Mouse (Mus musculus): ENCODE results near the gene Zfp609. TPM values are rescaled to one million over a fixed set of nuclear protein-coding genes. Genes with fewer than 3 reads are reported as not detected.
A peak's percentile ranks its signal among the peaks of the same experiment; 100 is the strongest.

The Zfp609 gene
- polyA plus RNA-seq, 1 experiment from 2014 or later = 8.0 TPM

- Histone ChIP-seq H3K4me1 (replicated peaks; ENCODE audit: control insufficient read depth, insufficient read depth, low read length) (peaks cover 8% of the 10 kb centered on the region; the same call in 1 of the 2 replicates), H3K27ac (no peak overlapping the region), H3K4me2 (replicated peaks) (no peak overlapping the region), H3K4me3 (replicated peaks; ENCODE audit: low read length) (no peak overlapping the region), H3K36me3 (replicated peaks; ENCODE audit: control insufficient read depth, insufficient read depth) (no peaks in the 10 kb centered on the region), H3K27me3 (ENCODE audit: control insufficient read depth, insufficient read depth, low read length) (no peaks in the 10 kb centered on the region), H3K9me3 (ENCODE audit: control insufficient read depth, low read length) (no peaks in the 10 kb centered on the region), H3K9ac (no peak overlapping the region)
- no peak for ATAC-seq (ENCODE audit: low FRiP score)
- 85% methylated on average over 8 of the region's 8 CpGs for WGBS
- DNase-seq (ENCODE audit: low spot score) = no peak
These were observed 67.4 kb downstream of the Zfp609 start for GRCm38 (mm10) chr9:65759992-65760391.

- WGBS = 86% methylated on average over 5 of the region's 5 CpGs
- H3K9ac ChIP-seq = no peak overlapping the region
- H3K27me3 ChIP-seq (ENCODE audit: control insufficient read depth, insufficient read depth, low read length) = no peaks in the 10 kb centered on the region
- H3K4me2 ChIP-seq (replicated peaks) = no peak overlapping the region
- no peak overlapping the region for H3K4me3 ChIP-seq (replicated peaks; ENCODE audit: low read length)
- no peak overlapping the region for H3K27ac ChIP-seq
- peaks cover 8% of the 10 kb centered on the region; the same call in 1 of the 2 replicates for H3K4me1 ChIP-seq (replicated peaks; ENCODE audit: control insufficient read depth, insufficient read depth, low read length)
- no peaks in the 10 kb centered on the region for H3K36me3 ChIP-seq (replicated peaks; ENCODE audit: control insufficient read depth, insufficient read depth)
- ATAC-seq (ENCODE audit: low FRiP score) = no peak
- DNase-seq (ENCODE audit: low spot score) = no peak
- H3K9me3 ChIP-seq (ENCODE audit: control insufficient read depth, low read length) = no peaks in the 10 kb centered on the region
These were observed 68.1 kb downstream of the Zfp609 start for GRCm38 (mm10) chr9:65759256-65759655.

GRCm38 (mm10) chr9:65757826-65758225 is 69.5 kb downstream of the Zfp609 start:
- no peak for DNase-seq (ENCODE audit: low spot score)
- Histone ChIP-seq H3K4me1 (replicated peaks; ENCODE audit: control insufficient read depth, insufficient read depth, low read length) (peaks cover 8% of the 10 kb centered on the region; the same call in 1 of the 2 replicates), H3K4me3 (replicated peaks; ENCODE audit: low read length) (no peak overlapping the region), H3K27me3 (ENCODE audit: control insufficient read depth, insufficient read depth, low read length) (no peaks in the 10 kb centered on the region), H3K4me2 (replicated peaks) (no peak overlapping the region), H3K9ac (no peak overlapping the region), H3K9me3 (ENCODE audit: control insufficient read depth, low read length) (no peaks in the 10 kb centered on the region), H3K36me3 (replicated peaks; ENCODE audit: control insufficient read depth, insufficient read depth) (no peaks in the 10 kb centered on the region), H3K27ac (no peak overlapping the region)
- WGBS = 81% methylated on average over 3 of the region's 3 CpGs
- no peak for ATAC-seq (ENCODE audit: low FRiP score)

GRCm38 (mm10) chr9:65755673-65756375 is 71.5 kb downstream of the Zfp609 start:
- peak overlapping the region; percentile 62 for H3K27ac ChIP-seq
- ATAC-seq (ENCODE audit: low FRiP score) (no peak; the same call in 1 of the 2 replicates), DNase-seq (ENCODE audit: low spot score) (no peak)
- H3K9me3 ChIP-seq (ENCODE audit: control insufficient read depth, low read length) = no peaks in the 10 kb centered on the region
- peaks cover 8% of the 10 kb centered on the region; the same call in 1 of the 2 replicates for H3K4me1 ChIP-seq (replicated peaks; ENCODE audit: control insufficient read depth, insufficient read depth, low read length)
- no peak overlapping the region for H3K4me3 ChIP-seq (replicated peaks; ENCODE audit: low read length)
- H3K4me2 ChIP-seq (replicated peaks) = no peak overlapping the region
- no peaks in the 10 kb centered on the region for H3K27me3 ChIP-seq (ENCODE audit: control insufficient read depth, insufficient read depth, low read length)
- H3K9ac ChIP-seq = no peak overlapping the region
- WGBS = 58% methylated on average over 7 of the region's 7 CpGs
- no peaks in the 10 kb centered on the region for H3K36me3 ChIP-seq (replicated peaks; ENCODE audit: control insufficient read depth, insufficient read depth)

DNA sequence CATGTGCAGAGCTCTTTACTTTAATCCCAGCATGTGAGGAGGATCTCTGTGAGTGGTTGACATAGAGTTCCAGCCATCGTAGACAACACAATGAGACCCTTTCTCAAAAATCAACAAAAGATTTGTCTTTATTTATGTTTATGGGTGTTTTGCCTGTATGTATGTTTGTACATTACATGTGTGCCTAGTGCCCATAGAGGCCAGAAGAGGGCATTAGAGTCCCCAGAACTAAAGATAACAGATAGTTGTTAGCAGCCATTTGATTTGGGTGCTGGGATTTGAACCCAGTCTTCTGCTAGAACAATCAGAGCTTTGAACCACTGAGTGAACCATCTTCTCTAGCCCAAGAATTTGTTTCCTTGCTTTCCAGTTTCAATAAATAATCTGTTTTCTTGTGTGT is 72.2 kb downstream of the Zfp609 start:
- DNase-seq (ENCODE audit: low spot score) (no peak), ATAC-seq (ENCODE audit: low FRiP score) (no peak)
- no peaks in the 10 kb centered on the region for H3K9me3 ChIP-seq (ENCODE audit: control insufficient read depth, low read length)
- no peaks in the 10 kb centered on the region for H3K36me3 ChIP-seq (replicated peaks; ENCODE audit: control insufficient read depth, insufficient read depth)
- no peaks in the 10 kb centered on the region for H3K27me3 ChIP-seq (ENCODE audit: control insufficient read depth, insufficient read depth, low read length)
- H3K9ac ChIP-seq = no peak overlapping the region
- H3K4me1 ChIP-seq (replicated peaks; ENCODE audit: control insufficient read depth, insufficient read depth, low read length) = peaks cover 8% of the 10 kb centered on the region; the same call in 1 of the 2 replicates
- H3K27ac ChIP-seq = no peak overlapping the region
- WGBS = 85% methylated on average over 1 of the region's 1 CpGs
- no peak overlapping the region for H3K4me2 ChIP-seq (replicated peaks)
- H3K4me3 ChIP-seq (replicated peaks; ENCODE audit: low read length) = no peak overlapping the region

- H3K9ac ChIP-seq = no peak overlapping the region
- no peaks in the 10 kb centered on the region for H3K27me3 ChIP-seq (ENCODE audit: control insufficient read depth, insufficient read depth, low read length)
- peaks cover 13% of the 10 kb centered on the region; the same call in 1 of the 2 replicates for H3K4me1 ChIP-seq (replicated peaks; ENCODE audit: control insufficient read depth, insufficient read depth, low read length)
- H3K4me2 ChIP-seq (replicated peaks) = no peak overlapping the region
- no peaks in the 10 kb centered on the region for H3K9me3 ChIP-seq (ENCODE audit: control insufficient read depth, low read length)
- ATAC-seq (ENCODE audit: low FRiP score) = no peak
- H3K27ac ChIP-seq = no peak overlapping the region
- H3K4me3 ChIP-seq (replicated peaks; ENCODE audit: low read length) = no peak overlapping the region
- DNase-seq (ENCODE audit: low spot score) = no peak
- WGBS = over 99% methylated on average over 3 of the region's 3 CpGs
- no peaks in the 10 kb centered on the region for H3K36me3 ChIP-seq (replicated peaks; ENCODE audit: control insufficient read depth, insufficient read depth)
These were observed 74.7 kb downstream of the Zfp609 start for GRCm38 (mm10) chr9:65752632-65753031.

DNA sequence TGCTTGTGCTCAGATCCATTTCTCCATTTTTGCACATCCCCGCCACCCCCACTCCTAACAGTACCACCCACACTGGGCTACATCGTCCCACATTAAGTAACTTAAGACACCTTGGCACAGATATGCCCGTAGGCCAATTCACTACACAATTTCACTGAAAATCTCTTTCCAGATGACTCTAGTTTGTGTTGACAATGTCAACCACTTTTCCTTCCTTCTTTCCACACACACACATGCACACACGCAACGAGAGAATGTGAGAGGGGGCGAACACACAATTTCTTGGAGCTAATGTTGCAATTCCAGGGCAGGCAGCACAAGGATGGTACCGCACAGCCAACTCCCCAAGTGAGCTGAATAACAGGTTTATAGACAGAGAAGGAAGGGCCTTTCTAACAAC is 75.5 kb downstream of the Zfp609 start:
- Histone ChIP-seq H3K27me3 (ENCODE audit: control insufficient read depth, insufficient read depth, low read length) (no peaks in the 10 kb centered on the region), H3K4me1 (replicated peaks; ENCODE audit: control insufficient read depth, insufficient read depth, low read length) (peaks cover 13% of the 10 kb centered on the region; the same call in 1 of the 2 replicates), H3K36me3 (replicated peaks; ENCODE audit: control insufficient read depth, insufficient read depth) (no peaks in the 10 kb centered on the region), H3K4me3 (replicated peaks; ENCODE audit: low read length) (no peak overlapping the region), H3K4me2 (replicated peaks) (no peak overlapping the region), H3K9ac (no peak overlapping the region), H3K9me3 (ENCODE audit: control insufficient read depth, low read length) (no peaks in the 10 kb centered on the region), H3K27ac (no peak overlapping the region)
- no peak for DNase-seq (ENCODE audit: low spot score)
- WGBS = 97% methylated on average over 7 of the region's 7 CpGs
- ATAC-seq (ENCODE audit: low FRiP score) = no peak

DNA sequence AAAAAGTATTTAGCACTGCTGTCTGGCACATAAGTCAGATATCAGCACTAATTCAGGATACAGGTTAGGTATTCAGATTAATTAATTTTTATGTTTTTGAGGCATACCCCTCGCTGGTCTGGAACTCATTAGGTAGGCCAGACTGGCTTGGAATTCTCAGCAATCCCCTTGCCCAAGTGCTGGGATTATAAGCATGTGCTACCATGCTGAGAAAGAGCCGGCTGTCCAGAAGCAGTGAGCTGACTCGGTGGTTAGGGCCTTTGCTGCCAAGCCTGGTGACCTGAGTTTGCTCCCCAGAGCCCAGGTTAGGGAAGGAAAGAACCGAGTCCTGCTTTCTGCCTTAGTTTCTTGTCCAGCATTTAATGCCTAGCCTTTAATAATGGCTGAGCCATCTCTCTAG is 79.3 kb downstream of the Zfp609 start:
- 0 out of 2 replicates have a peak overlapping the region, but pooled peaks have one; percentile 20 for H3K27ac ChIP-seq
- 41% methylated on average over 4 of the region's 4 CpGs for WGBS
- DNase-seq (ENCODE audit: low spot score) (no peak), ATAC-seq (ENCODE audit: low FRiP score) (no peak)
- no peaks in the 10 kb centered on the region for H3K36me3 ChIP-seq (replicated peaks; ENCODE audit: control insufficient read depth, insufficient read depth)
- H3K4me3 ChIP-seq (replicated peaks; ENCODE audit: low read length) = no peak overlapping the region
- H3K4me2 ChIP-seq (replicated peaks) = no peak overlapping the region
- no peak overlapping the region for H3K9ac ChIP-seq
- H3K27me3 ChIP-seq (ENCODE audit: control insufficient read depth, insufficient read depth, low read length) = no peaks in the 10 kb centered on the region
- H3K9me3 ChIP-seq (ENCODE audit: control insufficient read depth, low read length) = no peaks in the 10 kb centered on the region
- peaks cover 36% of the 10 kb centered on the region for H3K4me1 ChIP-seq (replicated peaks; ENCODE audit: control insufficient read depth, insufficient read depth, low read length)

DNA sequence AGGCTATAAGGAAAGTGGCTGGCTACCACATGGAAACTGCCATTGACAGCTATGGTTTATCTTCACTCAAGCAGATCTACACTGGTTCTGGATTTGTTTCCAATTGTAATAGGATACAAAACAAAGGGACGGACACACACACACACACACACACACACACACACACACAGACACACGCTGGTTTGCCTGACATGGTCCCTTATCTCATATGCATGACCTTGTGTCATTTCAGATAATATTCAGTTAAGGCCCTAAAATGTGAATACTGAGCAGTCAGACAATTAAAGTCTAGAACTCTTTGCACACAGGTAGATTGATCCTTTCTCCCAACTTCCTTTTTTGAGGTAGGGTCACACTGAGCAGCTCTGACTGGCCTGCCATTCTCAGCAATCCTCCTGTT is 80.9 kb downstream of the Zfp609 start:
- no peaks in the 10 kb centered on the region for H3K36me3 ChIP-seq (replicated peaks; ENCODE audit: control insufficient read depth, insufficient read depth)
- no peak overlapping the region for H3K4me2 ChIP-seq (replicated peaks)
- no peaks in the 10 kb centered on the region for H3K27me3 ChIP-seq (ENCODE audit: control insufficient read depth, insufficient read depth, low read length)
- H3K27ac ChIP-seq = no peak overlapping the region
- WGBS = 79% methylated on average over 2 of the region's 2 CpGs
- no peak overlapping the region for H3K4me3 ChIP-seq (replicated peaks; ENCODE audit: low read length)
- no peak overlapping the region for H3K9ac ChIP-seq
- ATAC-seq (ENCODE audit: low FRiP score) (no peak), DNase-seq (ENCODE audit: low spot score) (no peak)
- H3K9me3 ChIP-seq (ENCODE audit: control insufficient read depth, low read length) = no peaks in the 10 kb centered on the region
- peaks cover 44% of the 10 kb centered on the region for H3K4me1 ChIP-seq (replicated peaks; ENCODE audit: control insufficient read depth, insufficient read depth, low read length)
